Mouse (Mus musculus) 416B (cell line): ENCODE results near the gene Abhd12.
"Not testable (repeated sequence)": the region's sequence is repeated elsewhere in the genome, so short reads cannot be mapped to it uniquely, and the experiment has no call there.

ENCODE experiments used
- DNase-seq: peaks from one replicate; pipeline ENCODE4 v3.0.0; 2011; ENCODE audit warnings: low read depth

Abhd12 gene

GRCm38 (mm10) chr2:150904272-150904935, at the start of gene Abhd12:
Abhd12 (minus strand) TSS chr2:150904741.
- DNase-seq: peak; percentile 96

GRCm38 (mm10) chr2:150951201-150951600, 46.7 kb upstream of the Abhd12 start:
- no peak for DNase-seq

GRCm38 (mm10) chr2:150950056-150950455, 45.5 kb upstream of the Abhd12 start:
- no peak for DNase-seq

GRCm38 (mm10) chr2:150949652-150950051, 45.1 kb upstream of the Abhd12 start:
- no peak for DNase-seq

GRCm38 (mm10) chr2:150948786-150949185, 44.2 kb upstream of the Abhd12 start:
- no peak for DNase-seq

- not testable (repeated sequence) for DNase-seq
These were observed 43.5 kb upstream of the Abhd12 start for GRCm38 (mm10) chr2:150947880-150948611.

- not testable (repeated sequence) for DNase-seq
These were observed 42.8 kb upstream of the Abhd12 start for GRCm38 (mm10) chr2:150947341-150947740.

GRCm38 (mm10) chr2:150944017-150944416, 39.5 kb upstream of the Abhd12 start:
- DNase-seq: no peak

- no peak for DNase-seq
These were observed 30.1 kb upstream of the Abhd12 start for GRCm38 (mm10) chr2:150934659-150935058.

GRCm38 (mm10) chr2:150933482-150933881, 28.9 kb upstream of the Abhd12 start:
- no peak for DNase-seq

- no peak for DNase-seq
These were observed 26.3 kb upstream of the Abhd12 start for GRCm38 (mm10) chr2:150930806-150931205.

GRCm38 (mm10) chr2:150929156-150929555, 24.6 kb upstream of the Abhd12 start:
- DNase-seq: no peak

GRCm38 (mm10) chr2:150927038-150927720, 22.6 kb upstream of the Abhd12 start:
- no peak for DNase-seq

- DNase-seq: no peak
These were observed 19.0 kb upstream of the Abhd12 start for GRCm38 (mm10) chr2:150923505-150923904.

GRCm38 (mm10) chr2:150923026-150923425, 18.5 kb upstream of the Abhd12 start:
- DNase-seq: no peak

- DNase-seq: no peak
These were observed 17.6 kb upstream of the Abhd12 start for GRCm38 (mm10) chr2:150922165-150922564.

GRCm38 (mm10) chr2:150921697-150922096, 17.2 kb upstream of the Abhd12 start:
- no peak for DNase-seq

- DNase-seq: no peak
These were observed 16.0 kb upstream of the Abhd12 start for GRCm38 (mm10) chr2:150920543-150920942.

- peak; percentile 36 for DNase-seq
These were observed 14.2 kb upstream of the Abhd12 start for GRCm38 (mm10) chr2:150918720-150919119.

GRCm38 (mm10) chr2:150915786-150916185, 11.2 kb upstream of the Abhd12 start:
- no peak for DNase-seq

GRCm38 (mm10) chr2:150914781-150915515, 10.4 kb upstream of the Abhd12 start:
- DNase-seq: peak; percentile 51

GRCm38 (mm10) chr2:150910295-150910881, 5.8 kb upstream of the Abhd12 start:
- peak; percentile 78 for DNase-seq
